In the genomic region with DNA sequence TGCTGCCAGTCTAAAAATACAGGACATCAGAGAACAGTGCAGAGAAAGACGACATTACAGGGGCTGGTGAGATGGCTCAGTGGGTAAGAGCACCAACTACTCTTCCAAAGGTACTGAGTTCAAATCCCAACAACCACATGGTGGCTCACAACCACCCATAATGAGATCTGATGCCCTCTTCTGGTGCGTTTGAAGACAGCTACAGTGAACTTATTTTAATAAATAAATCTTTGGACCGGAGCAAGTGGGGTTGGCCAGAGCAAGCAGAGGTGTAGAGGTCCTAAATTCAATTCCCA, we compare ENCODE assay signal across 8 mouse cellular contexts. TPM values are rescaled to one million over a fixed set of nuclear protein-coding genes. Genes with fewer than 3 reads are reported as not detected.
DNase-seq lines count a peak whose midpoint lies in the region; ATAC-seq and TF ChIP-seq lines count a peak whose summit lies in the region.
"Not testable (repeated sequence)": the region's sequence is repeated elsewhere in the genome, so short reads cannot be mapped to it uniquely, and the experiment has no call there.
"Had no signal": no experiment of that assay in that cellular context is flagged by ENCODE, and none has a peak within 500 bp of the region (broad histone marks: within the 10 kb centered on the region; RNA-seq: fewer than 3 reads in every experiment).

No protein-coding gene starts in this region.

- H3K36me3 ChIP-seq in forebrain, embryonic 14.5 days (ENCODE audit: control insufficient read depth, insufficient read depth, low read length); kidney, embryonic 15.5 days; midbrain, embryonic 12.5 days; small intestine, adult 2 months (ENCODE audit: control insufficient read depth, insufficient read depth, low read length): not testable (repeated sequence)
- H3K36me3 ChIP-seq in hindbrain, embryonic 10.5 days = peaks cover 24% of the 10 kb centered on the region
- peaks cover 17% of the 10 kb centered on the region for H3K36me3 ChIP-seq in liver, embryonic 13.5 days

- peak; percentile 65 for DNase-seq in cerebellum, adult 9-10 months
- not testable (repeated sequence) for DNase-seq in forebrain, embryonic 14.5 days (ENCODE audit: low spot score); hindbrain, embryonic 10.5 days (ENCODE audit: low spot score); liver, embryonic 13.5 days

- H3K4me1 ChIP-seq in forebrain, embryonic 14.5 days (ENCODE audit: control insufficient read depth, insufficient read depth, low read length) = peaks cover 14% of the 10 kb centered on the region
- peaks cover 36% of the 10 kb centered on the region for H3K4me1 ChIP-seq in hindbrain, embryonic 10.5 days (replicated peaks)
- peaks cover 34% of the 10 kb centered on the region for H3K4me1 ChIP-seq in kidney, embryonic 15.5 days
- H3K4me1 ChIP-seq in liver, embryonic 13.5 days (replicated peaks) = peaks cover 81% of the 10 kb centered on the region
- H3K4me1 ChIP-seq in midbrain, embryonic 12.5 days = peaks cover 33% of the 10 kb centered on the region
- H3K4me1 ChIP-seq in small intestine, adult 2 months (ENCODE audit: control insufficient read depth, insufficient read depth, insufficient read length, low read length) = not testable (repeated sequence)

- H3K27ac ChIP-seq in forebrain, embryonic 14.5 days (ENCODE audit: low read depth, low read length) = peak overlapping the region; percentile 93
- peak overlapping the region; percentile 97 for H3K27ac ChIP-seq in hindbrain, embryonic 10.5 days
- peak overlapping the region; percentile 90 for H3K27ac ChIP-seq in kidney, embryonic 15.5 days
- H3K27ac ChIP-seq in liver, embryonic 13.5 days = peak overlapping the region; percentile 95
- H3K27ac ChIP-seq in midbrain, embryonic 12.5 days (replicated peaks) = peak overlapping the region; percentile 92
- peak overlapping the region; percentile 88 for H3K27ac ChIP-seq in small intestine, adult 2 months (ENCODE audit: insufficient read depth, low read depth, low read length)

- peak overlapping the region; percentile 66 for H3K9ac ChIP-seq in forebrain, embryonic 14.5 days (ENCODE audit: low read length)
- H3K9ac ChIP-seq in kidney, embryonic 15.5 days = peak overlapping the region; percentile 71
- peak overlapping the region; percentile 75 for H3K9ac ChIP-seq in liver, embryonic 13.5 days
- H3K9ac ChIP-seq in midbrain, embryonic 12.5 days (replicated peaks) = peak overlapping the region; percentile 55

- peak overlapping the region; percentile 89 for H3K4me2 ChIP-seq in forebrain, embryonic 14.5 days (ENCODE audit: low read length)
- H3K4me2 ChIP-seq in kidney, embryonic 15.5 days = peak overlapping the region; percentile 84
- peak overlapping the region; percentile 92 for H3K4me2 ChIP-seq in liver, embryonic 13.5 days
- H3K4me2 ChIP-seq in midbrain, embryonic 12.5 days (replicated peaks) = peak overlapping the region; percentile 53

- H3K27me3 ChIP-seq in forebrain, embryonic 14.5 days (replicated peaks; ENCODE audit: control insufficient read depth, insufficient read depth, low read length); hindbrain, embryonic 10.5 days (ENCODE audit: insufficient read depth, poor library complexity, severe bottlenecking); kidney, embryonic 15.5 days; liver, embryonic 13.5 days; midbrain, embryonic 12.5 days; small intestine, adult 2 months (ENCODE audit: control insufficient read depth, insufficient read depth, low read length): not testable (repeated sequence)

- WGBS in forebrain, embryonic 14.5 days = 56% methylated on average over 3 of the region's 3 CpGs
- WGBS in hindbrain, embryonic 10.5 days = 65% methylated on average over 3 of the region's 3 CpGs
- WGBS in kidney, embryonic 15.5 days = 59% methylated on average over 3 of the region's 3 CpGs
- 51% methylated on average over 3 of the region's 3 CpGs for WGBS in liver, embryonic 13.5 days (ENCODE audit: insufficient replicate concordance)
- 54% methylated on average over 3 of the region's 3 CpGs for WGBS in midbrain, embryonic 12.5 days
- WGBS in small intestine, adult 2 months = 14% methylated on average over 3 of the region's 3 CpGs

- not testable (repeated sequence) for ATAC-seq in forebrain, embryonic 14.5 days; kidney, embryonic 15.5 days (replicated peaks; ENCODE audit: low FRiP score); liver, embryonic 13.5 days (ENCODE audit: low read depth); midbrain, embryonic 12.5 days (ENCODE audit: low FRiP score, low read depth)

- H3K4me3 ChIP-seq in forebrain, embryonic 14.5 days (ENCODE audit: low read depth, low read length) = peak overlapping the region; percentile 93
- peak overlapping the region; percentile 90 for H3K4me3 ChIP-seq in hindbrain, embryonic 10.5 days
- H3K4me3 ChIP-seq in kidney, embryonic 15.5 days (replicated peaks) = peak overlapping the region; percentile 61
- H3K4me3 ChIP-seq in liver, embryonic 13.5 days (replicated peaks) = peak overlapping the region; percentile 80
- H3K4me3 ChIP-seq in midbrain, embryonic 12.5 days = peak overlapping the region; percentile 92
- not testable (repeated sequence) for H3K4me3 ChIP-seq in small intestine, adult 2 months (ENCODE audit: low read depth, low read length)

- H3K9me3 ChIP-seq in forebrain, embryonic 14.5 days (replicated peaks; ENCODE audit: control insufficient read depth, low read length); hindbrain, embryonic 10.5 days; kidney, embryonic 15.5 days (replicated peaks); liver, embryonic 13.5 days (replicated peaks); midbrain, embryonic 12.5 days: not testable (repeated sequence)

- not testable (repeated sequence) for TF ChIP-seq POLR2A in small intestine, adult 2 months (IDR thresholded peaks at IDR 0.05; ENCODE audit: low read depth, low read length)

- not testable (repeated sequence) for TF ChIP-seq CTCF in small intestine, adult 2 months (IDR thresholded peaks at IDR 0.05; ENCODE audit: extremely low read depth, insufficient read length, insufficient replicate concordance, low read depth, low read length)

RNA-seq across cellular contexts. Expression of gene Tecr, which starts 12.8 kb away (rescaled TPM):
- polyA plus RNA-seq in forebrain, embryonic 14.5 days (2014; fragmentation: Nextera tagmentation; extraction: Ambion mirVana) = 806 and 815 TPM in 2 replicates
- 714 and 783 TPM in 2 replicates for polyA plus RNA-seq in hindbrain, embryonic 10.5 days (2016; fragmentation: Nextera tagmentation; extraction: Ambion mirVana)
- 577 and 605 TPM in 2 replicates for polyA plus RNA-seq in kidney, embryonic 15.5 days (2015; fragmentation: Nextera tagmentation; extraction: Ambion mirVana)
- polyA plus RNA-seq in liver, embryonic 13.5 days (2015; fragmentation: Nextera tagmentation; extraction: Ambion mirVana) = 334 and 348 TPM in 2 replicates
- 600 and 631 TPM in 2 replicates for polyA plus RNA-seq in midbrain, embryonic 12.5 days (2016; fragmentation: Nextera tagmentation; extraction: Ambion mirVana)
- polyA plus RNA-seq in small intestine, adult 2 months (2012; rRNA removed) = 184 and 322 TPM in 2 replicates

RNA-seq across cellular contexts. Expression of gene Dnajb1, which starts 13.0 kb away (rescaled TPM):
- polyA plus RNA-seq in forebrain, embryonic 14.5 days (2014; fragmentation: Nextera tagmentation; extraction: Ambion mirVana) = 30.1 and 43.0 TPM in 2 replicates
- 71.9 and 84.2 TPM in 2 replicates for polyA plus RNA-seq in hindbrain, embryonic 10.5 days (2016; fragmentation: Nextera tagmentation; extraction: Ambion mirVana)
- polyA plus RNA-seq in kidney, embryonic 15.5 days (2015; fragmentation: Nextera tagmentation; extraction: Ambion mirVana) = 59.1 and 60.4 TPM in 2 replicates
- polyA plus RNA-seq in liver, embryonic 13.5 days (2015; fragmentation: Nextera tagmentation; extraction: Ambion mirVana) = 54.5 and 59.6 TPM in 2 replicates
- 66.4 and 67.7 TPM in 2 replicates for polyA plus RNA-seq in midbrain, embryonic 12.5 days (2016; fragmentation: Nextera tagmentation; extraction: Ambion mirVana)
- 21.1 and 34.0 TPM in 2 replicates for polyA plus RNA-seq in small intestine, adult 2 months (2012; rRNA removed)

RNA-seq across cellular contexts. Expression of gene Ndufb7, which starts 28.5 kb away (rescaled TPM):
- 370 and 449 TPM in 2 replicates for polyA plus RNA-seq in forebrain, embryonic 14.5 days (2014; fragmentation: Nextera tagmentation; extraction: Ambion mirVana)
- polyA plus RNA-seq in hindbrain, embryonic 10.5 days (2016; fragmentation: Nextera tagmentation; extraction: Ambion mirVana) = 359 and 398 TPM in 2 replicates
- polyA plus RNA-seq in kidney, embryonic 15.5 days (2015; fragmentation: Nextera tagmentation; extraction: Ambion mirVana) = 344 and 353 TPM in 2 replicates
- 268 and 288 TPM in 2 replicates for polyA plus RNA-seq in liver, embryonic 13.5 days (2015; fragmentation: Nextera tagmentation; extraction: Ambion mirVana)
- polyA plus RNA-seq in midbrain, embryonic 12.5 days (2016; fragmentation: Nextera tagmentation; extraction: Ambion mirVana) = 329 and 353 TPM in 2 replicates
- 531 and 683 TPM in 2 replicates for polyA plus RNA-seq in small intestine, adult 2 months (2012; rRNA removed)

RNA-seq across cellular contexts. Expression of gene Gipc1, which starts 57.5 kb away (rescaled TPM):
- polyA plus RNA-seq in forebrain, embryonic 14.5 days (2014; fragmentation: Nextera tagmentation; extraction: Ambion mirVana) = 108 and 122 TPM in 2 replicates
- 221 and 240 TPM in 2 replicates for polyA plus RNA-seq in hindbrain, embryonic 10.5 days (2016; fragmentation: Nextera tagmentation; extraction: Ambion mirVana)
- 220 and 221 TPM in 2 replicates for polyA plus RNA-seq in kidney, embryonic 15.5 days (2015; fragmentation: Nextera tagmentation; extraction: Ambion mirVana)
- 61.3 and 64.3 TPM in 2 replicates for polyA plus RNA-seq in liver, embryonic 13.5 days (2015; fragmentation: Nextera tagmentation; extraction: Ambion mirVana)
- polyA plus RNA-seq in midbrain, embryonic 12.5 days (2016; fragmentation: Nextera tagmentation; extraction: Ambion mirVana) = 198 and 204 TPM in 2 replicates
- polyA plus RNA-seq in small intestine, adult 2 months (2012; rRNA removed) = 23.4 and 35.5 TPM in 2 replicates

RNA-seq across cellular contexts. Expression of gene Olfr370, which starts 59.4 kb away (rescaled TPM):
- not detected in 2 replicates for polyA plus RNA-seq in forebrain, embryonic 14.5 days (2014; fragmentation: Nextera tagmentation; extraction: Ambion mirVana)
- 0.10 and 0.16 TPM in 2 replicates for polyA plus RNA-seq in hindbrain, embryonic 10.5 days (2016; fragmentation: Nextera tagmentation; extraction: Ambion mirVana)
- not detected in 2 replicates for polyA plus RNA-seq in kidney, embryonic 15.5 days (2015; fragmentation: Nextera tagmentation; extraction: Ambion mirVana)
- polyA plus RNA-seq in liver, embryonic 13.5 days (2015; fragmentation: Nextera tagmentation; extraction: Ambion mirVana) = not detected in 2 replicates
- polyA plus RNA-seq in midbrain, embryonic 12.5 days (2016; fragmentation: Nextera tagmentation; extraction: Ambion mirVana) = not detected in 2 replicates
- polyA plus RNA-seq in small intestine, adult 2 months (2012; rRNA removed) = not detected in 2 replicates
- polyA plus RNA-seq: thymus, postnatal 0 days had no signal
